Mouse (Mus musculus): ENCODE data around the gene Il27ra.

DNA sequence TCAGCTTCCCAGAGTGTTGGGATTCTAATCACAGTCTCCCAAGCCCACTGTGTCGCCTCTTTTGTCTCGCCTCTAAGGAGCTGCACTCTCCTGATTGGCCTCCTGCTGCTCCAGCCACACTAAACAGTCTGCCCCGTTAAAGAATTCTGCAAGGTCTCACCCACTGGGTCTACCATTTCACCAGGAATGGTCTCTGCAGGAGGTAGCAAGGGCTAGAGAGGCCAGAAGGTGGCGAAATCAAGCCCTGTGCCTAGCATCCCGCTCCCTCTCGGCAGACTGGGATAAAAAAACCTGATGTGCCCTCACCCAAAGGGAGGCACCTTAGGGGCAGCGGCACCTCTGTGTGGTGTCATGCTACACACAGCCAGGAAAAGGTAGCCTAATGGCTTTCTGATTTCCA, 1.7 kb upstream of the Il27ra start:
- no peak for TF ChIP-seq POLR2A (IDR thresholded peaks at IDR 0.05; ENCODE audit: insufficient read length, low read depth)
- TF ChIP-seq MYOG (IDR thresholded peaks at IDR 0.05; ENCODE audit: control insufficient read depth in 1 of 3, insufficient read depth in 1 of 3, insufficient read length in 2 of 3, low read depth in 2 of 3) = no peak
- no peak for TF ChIP-seq POLR2AphosphoS2 (IDR thresholded peaks at IDR 0.05; ENCODE audit: insufficient read length, low read depth)
- no peak for TF ChIP-seq MYOD1 (IDR thresholded peaks at IDR 0.05; ENCODE audit: control insufficient read depth in 1 of 3, insufficient read length in 2 of 3, low read depth in 2 of 3)
- no peak for TF ChIP-seq CEBPB (IDR thresholded peaks at IDR 0.05; ENCODE audit: insufficient read depth, poor library complexity, severe bottlenecking)
- no peak for TF ChIP-seq USF1 (IDR thresholded peaks at IDR 0.05; ENCODE audit: low read depth)
- TF ChIP-seq E2F4 (IDR thresholded peaks at IDR 0.05; ENCODE audit: insufficient read depth) = no peak
- no peak for TF ChIP-seq MAX (IDR thresholded peaks at IDR 0.05; ENCODE audit: low read depth)
- no peak for TF ChIP-seq TCF3 (IDR thresholded peaks at IDR 0.05; ENCODE audit: insufficient read length, low read depth)
- TF ChIP-seq TCF12 (IDR thresholded peaks at IDR 0.05; ENCODE audit: insufficient read depth, poor library complexity, severe bottlenecking) = no peak

Measured in myocyte (in vitro differentiated cells).